Mouse (Mus musculus) spleen, adult 2 months (tissue): ENCODE measurements at regions not wholly inside any gene's neighbourhood (a gene's known extent, or its start where the extent isn't known, plus 50 kb on each side); places are given as distances from the start of the nearest gene placed in this dataset.

ENCODE experiments used
- DNase-seq, 2 experiments: peaks; one replicate each; pipeline versions ENCODE4 v3.0.0 to v3.0.0-alpha.2; 2012 to 2021; ENCODE audit warnings: low spot score in 2 of 2, low read depth in 1 of 2
- H3K27ac ChIP-seq: fragments of 200-500 bp; 2 replicates; pipeline ENCODE4 v1.5.1; 2012; ENCODE audit warnings: low read length, inconsistent platforms; ENCODE audit not compliant: insufficient read depth
- H3K27me3 ChIP-seq: fragments of 200-500 bp; 2 replicates; pipeline ENCODE4 v1.6.1; 2012; ENCODE audit warnings: mild to moderate bottlenecking, moderate library complexity, low read length, inconsistent platforms; ENCODE audit not compliant: control insufficient read depth, insufficient read depth
- H3K36me3 ChIP-seq: fragments of 200-500 bp; 2 replicates; pipeline ENCODE4 v1.6.1; 2012; ENCODE audit warnings: mild to moderate bottlenecking, low read length, inconsistent platforms; ENCODE audit not compliant: control insufficient read depth, insufficient read depth
- H3K4me1 ChIP-seq: fragments of 200-500 bp; 2 replicates; pipeline ENCODE4 v1.6.1; 2011; ENCODE audit warnings: inconsistent platforms; ENCODE audit not compliant: control insufficient read depth, insufficient read depth, insufficient read length
- H3K4me3 ChIP-seq: fragments of 200-500 bp; 2 replicates; pipeline ENCODE4 v1.5.1; 2011; ENCODE audit warnings: mild to moderate bottlenecking, inconsistent platforms; ENCODE audit not compliant: insufficient read depth, insufficient read length; ENCODE audit errors: extremely low read depth
- CTCF ChIP-seq: fragments of 200-500 bp; IDR thresholded peaks from 2 replicates; pipeline ENCODE4 v1.5.1; 2011; ENCODE audit warnings: mild to moderate bottlenecking, inconsistent platforms; ENCODE audit not compliant: insufficient read depth, insufficient read length, insufficient replicate concordance; ENCODE audit errors: extremely low read depth
- POLR2A ChIP-seq: fragments of 200-500 bp; IDR thresholded peaks from 2 replicates; pipeline ENCODE4 v1.6.1; 2011; ENCODE audit warnings: low read depth, low read length, inconsistent platforms
- WGBS: fragments of 180-500 bp; shearing (Covaris S2); methylation state at CpG from one replicate; pipeline ENCODE4 v1.1.7; 2018; 5-methylcytosine and 5-hydroxymethylcytosine counted together

- Histone ChIP-seq H3K36me3 (no peaks in the 10 kb centered on the region), H3K4me3 (no peak overlapping the region), H3K4me1 (peaks cover 11% of the 10 kb centered on the region; the same call in 1 of the 2 replicates), H3K27ac (no peak overlapping the region), H3K27me3 (no peaks in the 10 kb centered on the region)
- TF ChIP-seq POLR2A (no peak), CTCF (no peak)
- 96% methylated on average over 5 of the region's 5 CpGs for WGBS
- DNase-seq, result no peak
These were observed 117.0 kb upstream of the Frmd6 start for GRCm38 (mm10) chr12:70708290-70708668.

- no peak for DNase-seq
- Histone ChIP-seq H3K4me1 (peaks cover 18% of the 10 kb centered on the region; the same call in 1 of the 2 replicates), H3K27me3 (no peaks in the 10 kb centered on the region), H3K36me3 (no peaks in the 10 kb centered on the region), H3K27ac (no peak overlapping the region), H3K4me3 (no peak overlapping the region)
- TF ChIP-seq CTCF (no peak), POLR2A (no peak)
- WGBS, result 93% methylated on average over 7 of the region's 7 CpGs
These were observed 115.0 kb upstream of the Frmd6 start for GRCm38 (mm10) chr12:70710311-70710710.

- DNase-seq, result no peak
- no peaks in the 10 kb centered on the region for H3K27me3 ChIP-seq
- 69% methylated on average over 5 of the region's 5 CpGs for WGBS
- H3K27ac ChIP-seq, result no peak overlapping the region
- H3K36me3 ChIP-seq, result no peaks in the 10 kb centered on the region
- H3K4me3 ChIP-seq, result no peak overlapping the region
- peaks cover 18% of the 10 kb centered on the region; the same call in 1 of the 2 replicates for H3K4me1 ChIP-seq
- TF ChIP-seq POLR2A (no peak), CTCF (no peak)
These were observed 114.3 kb upstream of the Frmd6 start for GRCm38 (mm10) chr12:70711030-70711429.

GRCm38 (mm10) chr12:70712322-70713024 is 112.8 kb upstream of the Frmd6 start:
- TF ChIP-seq CTCF (no peak), POLR2A (no peak)
- peaks cover 15% of the 10 kb centered on the region; the same call in 1 of the 2 replicates for H3K4me1 ChIP-seq
- no peak overlapping the region for H3K27ac ChIP-seq
- no peaks in the 10 kb centered on the region for H3K36me3 ChIP-seq
- H3K4me3 ChIP-seq, result no peak overlapping the region
- WGBS, result 82% methylated on average over 5 of the region's 5 CpGs
- no peak for DNase-seq
- no peaks in the 10 kb centered on the region for H3K27me3 ChIP-seq

- DNase-seq, result peak; percentile 9 to 19
- Histone ChIP-seq H3K4me3 (peak overlapping the region; percentile 46; the same call in 1 of the 2 replicates), H3K27ac (peak overlapping the region; percentile 38; the same call in 1 of the 2 replicates)
These were observed 111.6 kb upstream of the Frmd6 start for GRCm38 (mm10) chr12:70713499-70714280.

GRCm38 (mm10) chr12:70714281-70714679 is 111.0 kb upstream of the Frmd6 start:
- peaks cover 15% of the 10 kb centered on the region; the same call in 1 of the 2 replicates for H3K4me1 ChIP-seq
- TF ChIP-seq POLR2A, result no peak

More at GRCm38 (mm10) chr12:70713499-70714280, 111.6 kb upstream of the Frmd6 start:
- Histone ChIP-seq H3K4me1 (peaks cover 15% of the 10 kb centered on the region; the same call in 1 of the 2 replicates), H3K36me3 (no peaks in the 10 kb centered on the region), H3K27me3 (no peaks in the 10 kb centered on the region)
- TF ChIP-seq CTCF, result no peak
- TF ChIP-seq POLR2A, result no peak
- 33% methylated on average over 18 of the region's 18 CpGs for WGBS

GRCm38 (mm10) chr12:70715836-70716235 is 109.5 kb upstream of the Frmd6 start:
- no peak for DNase-seq
- H3K27me3 ChIP-seq, result no peaks in the 10 kb centered on the region
- no peak overlapping the region for H3K4me3 ChIP-seq
- WGBS, result 85% methylated on average over 2 of the region's 2 CpGs
- H3K27ac ChIP-seq, result no peak overlapping the region
- H3K4me1 ChIP-seq, result peaks cover 15% of the 10 kb centered on the region; the same call in 1 of the 2 replicates
- no peaks in the 10 kb centered on the region for H3K36me3 ChIP-seq
- TF ChIP-seq POLR2A, result no peak
- no peak for TF ChIP-seq CTCF

More at GRCm38 (mm10) chr12:70714281-70714679, 111.0 kb upstream of the Frmd6 start:
- no peaks in the 10 kb centered on the region for H3K36me3 ChIP-seq
- 79% methylated on average over 11 of the region's 11 CpGs for WGBS
- H3K27ac ChIP-seq, result no peak overlapping the region
- DNase-seq, result no peak
- no peak overlapping the region for H3K4me3 ChIP-seq
- no peaks in the 10 kb centered on the region for H3K27me3 ChIP-seq
